Mouse (Mus musculus) stomach, embryonic 16.5 days (tissue): ENCODE results near the gene Fxyd2. TPM values are rescaled to one million over a fixed set of nuclear protein-coding genes. Genes with fewer than 3 reads are reported as not detected.

Experiments used
- ATAC-seq: fragments of 200-750 bp; cut with Nextera tagmentation; 2 replicates; pipeline ENCODE4 v1.8.0; 2017; ENCODE audit warnings: moderate number of reproducible peaks, moderate TSS enrichment; ENCODE audit not compliant: insufficient read depth, low FRiP score
- H3K27ac ChIP-seq: fragments of 300-500 bp; sonication (generic); 2 replicates; pipeline ENCODE4 v1.5.1; 2014; ENCODE audit warnings: low read length
- H3K27me3 ChIP-seq: fragments of 300-500 bp; sonication (generic); 2 replicates; pipeline ENCODE4 v1.6.1; 2014; ENCODE audit warnings: low read length, control low read depth, mixed read lengths; ENCODE audit not compliant: control insufficient read depth, insufficient read depth
- H3K36me3 ChIP-seq: fragments of 300-500 bp; sonication (generic); 2 replicates; pipeline ENCODE4 v1.6.1; 2014; ENCODE audit warnings: low read length; ENCODE audit not compliant: control insufficient read depth, insufficient read depth
- H3K4me1 ChIP-seq: fragments of 300-500 bp; sonication (generic); 2 replicates; pipeline ENCODE4 v1.6.1; 2014; ENCODE audit warnings: low read length, control low read depth, mixed read lengths; ENCODE audit not compliant: control insufficient read depth, insufficient read depth
- H3K4me2 ChIP-seq: fragments of 300-500 bp; sonication (generic); 2 replicates; pipeline ENCODE4 v1.6.1; 2014; ENCODE audit warnings: low read depth, low read length, mixed read lengths
- H3K4me3 ChIP-seq: fragments of 300-500 bp; sonication (generic); replicated peaks from 2 replicates; pipeline ENCODE4 v1.5.1; 2014; ENCODE audit warnings: mild to moderate bottlenecking, low read length
- H3K9ac ChIP-seq: fragments of 300-500 bp; sonication (generic); 2 replicates; pipeline ENCODE4 v1.6.1; 2014; ENCODE audit warnings: low read length
- H3K9me3 ChIP-seq: fragments of 300-500 bp; sonication (generic); replicated peaks from 2 replicates; pipeline ENCODE4 v1.6.1; 2016; ENCODE audit warnings: low read length, control low read depth; ENCODE audit not compliant: control insufficient read depth
- WGBS: fragments of 180-500 bp; shearing (Covaris S2); extraction: QIAGEN DNeasy Blood & Tissue Kit; methylation state at CpG from one replicate; pipeline ENCODE4 v1.1.7; 2014; 5-methylcytosine and 5-hydroxymethylcytosine counted together
- polyA plus RNA-seq: library from polyadenylated mRNA; unstranded; fragments of >200 nt; fragmentation: Nextera tagmentation; extraction: Ambion mirVana; gene quantifications from 2 replicates; pipeline ENCODE4 v1.2.1, GENCODE M21; 2015

Fxyd2 gene
- polyA plus RNA-seq, 1 experiment from 2014 or later, result 2.5 TPM

DNA sequence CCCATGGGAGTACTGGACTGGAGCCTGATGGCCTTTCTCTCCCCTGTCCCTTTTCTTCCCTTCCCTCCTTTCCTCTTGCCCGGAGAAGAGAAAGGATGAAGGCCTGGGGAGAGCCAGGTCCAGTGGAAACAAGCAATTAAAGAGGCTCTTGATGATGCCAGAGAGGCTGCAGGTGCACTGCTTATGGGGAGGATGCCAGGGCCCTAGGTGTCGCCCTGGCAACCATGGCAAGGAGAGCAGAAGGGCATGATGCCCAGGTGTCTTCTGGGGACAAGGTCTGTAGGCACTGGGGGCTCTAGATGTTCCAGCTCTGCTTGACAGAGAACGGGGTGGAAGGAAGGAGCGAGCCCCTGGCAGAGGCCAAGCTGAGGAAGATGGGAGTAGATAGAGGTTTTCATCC, 50.2 kb downstream of the Fxyd2 start:
- Histone ChIP-seq H3K36me3 (no peaks in the 10 kb centered on the region), H3K27me3 (no peaks in the 10 kb centered on the region), H3K9ac (no peak overlapping the region), H3K4me2 (no peak overlapping the region), H3K4me1 (no peaks in the 10 kb centered on the region), H3K27ac (no peak overlapping the region), H3K4me3 (no peak overlapping the region), H3K9me3 (no peaks in the 10 kb centered on the region)
- WGBS, result 87% methylated on average over 4 of the region's 4 CpGs
- no peak for ATAC-seq

- Histone ChIP-seq H3K4me1 (no peaks in the 10 kb centered on the region), H3K9me3 (no peaks in the 10 kb centered on the region), H3K4me3 (no peak overlapping the region), H3K4me2 (no peak overlapping the region), H3K9ac (no peak overlapping the region), H3K27me3 (no peaks in the 10 kb centered on the region), H3K36me3 (no peaks in the 10 kb centered on the region), H3K27ac (no peak overlapping the region)
- ATAC-seq, result no peak
- 85% methylated on average over 4 of the region's 4 CpGs for WGBS
Measured at GRCm38 (mm10) chr9:45451346-45451745, 51.9 kb downstream of the Fxyd2 start.

DNA sequence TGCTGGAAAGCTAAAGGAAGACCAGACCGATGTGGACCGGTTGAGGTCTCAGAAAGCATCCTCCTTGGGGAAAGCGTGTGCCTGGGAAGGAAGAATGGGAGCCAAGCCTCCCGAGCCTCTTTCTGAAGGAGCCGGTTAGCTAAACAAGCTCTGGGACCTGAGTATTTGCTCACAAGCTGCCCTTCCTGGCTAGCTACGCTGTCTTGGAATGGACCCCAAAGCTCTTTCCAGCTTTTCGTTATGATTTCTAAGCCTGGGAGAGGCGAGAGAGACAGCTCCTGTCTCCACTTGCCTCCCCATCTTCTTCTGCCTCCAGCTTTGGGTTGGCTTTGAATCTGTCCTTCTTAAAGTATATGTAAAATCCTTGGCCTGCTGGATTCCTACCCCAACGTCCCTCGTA, 54.6 kb downstream of the Fxyd2 start:
- no peak overlapping the region for H3K4me2 ChIP-seq
- no peak overlapping the region for H3K4me3 ChIP-seq
- H3K27ac ChIP-seq, result no peak overlapping the region
- H3K9ac ChIP-seq, result no peak overlapping the region
- no peaks in the 10 kb centered on the region for H3K36me3 ChIP-seq
- ATAC-seq, result no peak
- H3K4me1 ChIP-seq, result no peaks in the 10 kb centered on the region
- 74% methylated on average over 10 of the region's 10 CpGs for WGBS
- no peaks in the 10 kb centered on the region for H3K9me3 ChIP-seq
- no peaks in the 10 kb centered on the region for H3K27me3 ChIP-seq

DNA sequence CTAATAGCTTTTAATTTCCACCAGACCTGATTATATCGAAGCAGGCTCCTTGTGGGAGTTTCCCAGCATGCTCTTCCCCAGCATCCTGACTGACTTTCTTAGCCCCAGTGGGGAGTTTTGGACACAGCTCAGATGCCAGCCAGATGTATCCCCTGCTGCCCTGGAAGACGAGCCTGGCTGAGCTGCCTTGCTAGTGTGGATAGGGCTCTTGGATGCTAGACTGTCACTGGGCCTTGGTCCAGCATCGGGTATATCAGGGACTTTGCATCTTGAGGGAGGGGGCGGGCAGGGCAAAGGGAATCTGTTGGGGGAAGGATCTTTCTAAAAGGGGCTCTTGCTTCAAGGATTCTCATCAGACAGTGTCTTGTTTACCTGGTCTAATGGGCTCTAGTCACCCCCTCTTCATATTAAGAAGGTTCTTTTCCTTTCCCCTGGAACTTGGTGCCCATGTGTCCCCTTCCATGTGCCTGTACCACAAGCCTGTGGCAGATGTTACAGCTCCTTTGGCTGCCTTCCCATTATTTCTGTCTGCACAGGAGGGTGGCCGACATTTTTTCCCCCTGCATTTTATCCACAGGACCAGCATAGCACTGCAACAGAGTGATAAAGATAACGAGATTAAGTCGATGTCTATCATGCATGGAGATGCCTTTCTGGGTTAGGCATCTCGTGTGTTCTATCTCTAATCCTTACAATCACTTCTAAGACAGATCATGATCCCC, 55.6 kb downstream of the Fxyd2 start:
- Histone ChIP-seq H3K4me1 (no peaks in the 10 kb centered on the region), H3K36me3 (no peaks in the 10 kb centered on the region), H3K9ac (no peak overlapping the region), H3K4me3 (no peak overlapping the region), H3K9me3 (no peaks in the 10 kb centered on the region), H3K27ac (no peak overlapping the region), H3K27me3 (no peaks in the 10 kb centered on the region), H3K4me2 (no peak overlapping the region)
- ATAC-seq, result no peak
- WGBS, result 71% methylated on average over 8 of the region's 8 CpGs

GRCm38 (mm10) chr9:45457200-45457599, 57.7 kb downstream of the Fxyd2 start:
- Histone ChIP-seq H3K4me2 (no peak overlapping the region), H3K9ac (no peak overlapping the region), H3K9me3 (no peaks in the 10 kb centered on the region), H3K27ac (no peak overlapping the region), H3K36me3 (no peaks in the 10 kb centered on the region), H3K4me1 (no peaks in the 10 kb centered on the region), H3K27me3 (no peaks in the 10 kb centered on the region), H3K4me3 (no peak overlapping the region)
- 39% methylated on average over 7 of the region's 7 CpGs for WGBS
- ATAC-seq, result no peak

DNA sequence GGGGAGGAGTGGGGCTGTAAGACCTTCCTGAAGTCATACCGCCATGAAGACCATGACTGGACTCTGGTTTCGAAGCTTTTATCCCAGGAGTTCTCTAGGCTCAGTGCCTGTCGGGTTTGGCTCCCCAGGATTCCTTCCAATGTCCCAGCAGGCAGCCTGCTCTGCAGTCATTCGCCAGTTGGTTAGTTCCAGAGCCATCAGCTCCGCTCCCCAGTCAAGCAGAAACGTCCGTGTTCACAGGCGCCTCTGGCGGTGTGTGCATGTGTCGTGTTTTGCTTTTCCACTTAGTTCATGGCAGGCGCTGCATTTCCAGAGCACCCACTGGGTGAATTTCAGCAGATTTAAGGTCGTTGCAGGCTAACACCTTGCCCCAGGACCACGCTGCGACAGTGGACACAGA, 58.9 kb downstream of the Fxyd2 start:
- Histone ChIP-seq H3K9me3 (no peaks in the 10 kb centered on the region), H3K27ac (no peak overlapping the region), H3K36me3 (no peaks in the 10 kb centered on the region), H3K27me3 (no peaks in the 10 kb centered on the region), H3K4me1 (no peaks in the 10 kb centered on the region), H3K4me3 (no peak overlapping the region), H3K4me2 (no peak overlapping the region), H3K9ac (no peak overlapping the region)
- 69% methylated on average over 14 of the region's 14 CpGs for WGBS
- no peak for ATAC-seq

Other genes starting within 250 kb of the Fxyd2 start
- 0.27 TPM in 1 of 2 replicates, not detected in the other for gene BC049352, start 217.7 kb upstream of the Fxyd2 start, polyA plus RNA-seq
- 31.5 and 40.1 TPM in 2 replicates for gene Tmprss4, start 195.6 kb upstream of the Fxyd2 start, polyA plus RNA-seq
- 1.6 and 1.7 TPM in 2 replicates for gene Il10ra, start 130.5 kb upstream of the Fxyd2 start, polyA plus RNA-seq
- gene Tmprss13, start 80.6 kb upstream of the Fxyd2 start, polyA plus RNA-seq, result 8.2 and 12.8 TPM in 2 replicates
- 63.1 and 66.3 TPM in 2 replicates for gene Fxyd6, start 29.5 kb upstream of the Fxyd2 start, polyA plus RNA-seq
- 0.30 and 0.35 TPM in 2 replicates for gene Dscaml1, start 27.0 kb downstream of the Fxyd2 start, polyA plus RNA-seq